Mouse (Mus musculus) megakaryocyte, embryonic 14.5 days (primary cell): ENCODE data around the gene Phf11a.
"Not testable (repeated sequence)": the region's sequence is repeated elsewhere in the genome, so short reads cannot be mapped to it uniquely, and the experiment has no call there.

ENCODE experiments used
- FLI1 ChIP-seq: IDR thresholded peaks from 2 replicates; pipeline ENCODE4 v1.6.1; 2012; ENCODE audit warnings: low read length, inconsistent platforms, mixed read lengths
- GATA1 ChIP-seq: IDR thresholded peaks from 3 replicates; pipeline ENCODE4 v1.6.1; 2012; ENCODE audit warnings: mixed read lengths, low read length, inconsistent platforms, borderline replicate concordance

- not testable (repeated sequence) for TF ChIP-seq GATA1, FLI1
These were observed at the start of gene Phf11a for GRCm38 (mm10) chr14:59297391-59297790.
